Mouse (Mus musculus) CD4-positive helper T cell, adult 2 months (primary cell): ENCODE results near the gene Zfr2.

Experiments used
- DNase-seq: peaks from one replicate; pipeline ENCODE4 v3.0.0-alpha.2; 2012; ENCODE audit warnings: low read depth, missing footprints, low spot score

Gene Zfr2

GRCm38 (mm10) chr10:81287513-81288157 is 54.7 kb downstream of the Zfr2 start:
- peak; percentile 73 for DNase-seq

GRCm38 (mm10) chr10:81288601-81289000 is 55.6 kb downstream of the Zfr2 start:
- peak; percentile 47 for DNase-seq

GRCm38 (mm10) chr10:81289278-81289677 is 56.3 kb downstream of the Zfr2 start:
- DNase-seq, result peak; percentile 73

GRCm38 (mm10) chr10:81289811-81290210 is 56.9 kb downstream of the Zfr2 start:
- no peak for DNase-seq

- DNase-seq, result peak; percentile 59
These were observed 57.9 kb downstream of the Zfr2 start for GRCm38 (mm10) chr10:81290698-81291460.

DNA sequence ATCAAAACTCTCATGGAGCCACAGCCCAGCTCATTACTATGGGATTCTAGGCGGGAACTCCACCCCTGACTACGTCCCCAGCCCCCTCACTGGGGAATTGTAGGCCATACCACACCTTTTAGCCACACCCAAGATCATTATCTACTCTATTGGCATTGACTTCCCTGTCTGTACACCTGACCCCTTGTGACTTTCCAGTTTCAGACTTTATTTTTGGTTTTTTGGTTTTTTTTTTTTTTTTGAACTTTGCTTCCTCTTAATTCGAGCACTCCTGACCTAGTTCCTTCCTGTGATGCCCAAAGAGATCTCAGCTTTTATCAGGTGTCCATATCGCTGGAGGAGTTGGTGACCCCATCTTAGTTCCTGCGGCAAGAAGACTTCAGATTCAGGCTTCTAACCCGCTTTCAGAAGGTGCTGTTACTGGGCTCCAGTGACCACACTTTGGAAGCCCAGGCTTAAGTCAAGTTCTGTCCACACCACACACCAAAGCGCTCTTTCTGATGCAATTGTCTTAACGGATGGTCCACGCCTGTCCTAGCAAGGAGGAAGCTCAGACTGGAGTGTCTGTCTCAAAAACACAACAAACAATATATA is 58.7 kb downstream of the Zfr2 start, which contains the start of gene Tjp3:
Tjp3 (minus strand) TSS at position 71 of the 594 bp plus-strand sequence.
- peak; percentile 68 for DNase-seq

- peak; percentile 100 for DNase-seq
These were observed 59.8 kb downstream of the Zfr2 start, which contains the start of gene Pip5k1c for GRCm38 (mm10) chr10:81292554-81293333. TSS of gene Pip5k1c (plus strand) at chr10:81292963.

GRCm38 (mm10) chr10:81293334-81294030 is 60.5 kb downstream of the Zfr2 start:
- DNase-seq, result no peak

GRCm38 (mm10) chr10:81294442-81294841 is 61.5 kb downstream of the Zfr2 start:
- no peak for DNase-seq

DNA sequence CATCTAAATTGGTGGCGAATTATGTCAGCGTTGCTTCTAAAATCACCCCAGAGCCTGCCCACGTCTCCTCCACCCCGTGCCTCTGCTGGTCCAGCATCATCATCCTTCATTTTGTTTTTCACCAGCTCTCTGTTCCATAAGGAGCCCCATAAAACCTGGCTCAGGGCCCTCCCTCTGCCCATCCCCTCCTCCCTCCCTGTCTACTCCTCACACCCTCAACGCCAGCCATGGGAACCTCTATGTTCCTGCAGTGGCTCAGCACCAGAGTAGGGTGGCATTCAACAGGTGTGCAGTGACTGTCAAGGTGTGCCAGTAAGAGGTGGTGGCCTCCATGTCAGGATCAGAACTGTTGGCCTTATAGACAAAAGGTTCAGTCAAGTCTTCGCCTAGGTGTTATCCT is 62.2 kb downstream of the Zfr2 start:
- no peak for DNase-seq

DNA sequence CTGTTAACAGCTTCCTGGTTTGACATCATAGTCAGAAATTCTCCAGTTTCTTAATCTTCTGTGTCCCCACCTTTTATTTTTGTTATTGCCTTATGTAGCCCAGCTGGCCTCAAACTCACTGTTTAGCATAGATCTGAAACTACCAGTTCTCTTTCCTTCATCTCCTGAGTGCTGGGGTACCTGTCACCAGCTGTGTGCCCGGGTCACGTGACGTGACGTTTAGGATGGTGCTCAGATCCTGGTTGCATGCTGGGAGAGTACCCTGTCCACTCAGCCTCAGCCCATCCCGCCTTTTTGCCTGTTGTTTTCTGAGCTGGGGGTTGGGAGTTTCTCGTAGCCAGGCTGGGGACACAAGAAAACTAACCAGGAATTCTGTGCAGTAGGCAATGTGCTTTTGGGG is 64.3 kb downstream of the Zfr2 start:
- no peak for DNase-seq

- DNase-seq, result peak; percentile 72
These were observed 64.9 kb downstream of the Zfr2 start for GRCm38 (mm10) chr10:81297845-81298244.

DNA sequence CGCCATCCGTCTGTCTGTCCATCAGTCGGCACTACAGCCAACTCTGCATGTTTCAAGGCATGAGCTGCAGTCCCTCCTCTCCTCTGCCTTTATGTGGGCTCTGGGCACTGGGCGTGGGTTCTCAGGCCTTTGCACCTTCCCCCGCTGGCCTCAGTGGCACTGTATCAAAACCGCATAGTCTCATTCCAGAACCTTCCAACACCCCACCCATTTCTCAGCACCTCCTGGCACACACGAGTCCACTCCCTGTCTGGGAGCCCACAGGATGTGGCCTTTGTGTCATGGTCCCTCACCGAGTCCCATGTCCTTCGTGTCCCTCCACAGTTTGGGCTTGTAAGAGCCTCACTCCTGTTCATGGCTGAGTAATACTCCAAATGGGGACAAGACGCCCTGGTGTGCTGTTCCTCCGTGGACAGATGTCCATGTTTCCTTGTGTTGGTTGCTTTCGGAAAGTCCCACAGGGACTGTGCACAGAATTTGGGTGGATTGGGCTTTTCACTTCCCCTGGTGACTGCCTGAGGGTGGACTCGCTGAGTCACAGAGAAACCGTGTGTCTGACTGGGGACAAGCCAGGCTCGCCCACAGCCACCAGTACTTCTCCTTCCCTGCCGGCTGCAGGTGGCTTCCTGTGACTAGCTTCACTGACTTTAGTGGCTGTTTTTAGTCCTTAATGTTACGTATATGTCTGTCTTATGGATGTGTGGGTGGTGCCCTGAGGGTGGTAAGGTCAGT is 65.6 kb downstream of the Zfr2 start:
- DNase-seq, result peak; percentile 60

GRCm38 (mm10) chr10:81299585-81300351 is 66.8 kb downstream of the Zfr2 start:
- no peak for DNase-seq

GRCm38 (mm10) chr10:81300352-81300907 is 67.5 kb downstream of the Zfr2 start:
- DNase-seq, result no peak

GRCm38 (mm10) chr10:81301321-81301720 is 68.4 kb downstream of the Zfr2 start:
- no peak for DNase-seq
